Mouse (Mus musculus): Measurements from ENCODE around the gene Pmp22. TPM values are rescaled to one million over a fixed set of nuclear protein-coding genes. Genes with fewer than 3 reads are reported as not detected.

Pmp22 gene
- total and polyA plus RNA-seq, 3 experiments = not detected

DNA sequence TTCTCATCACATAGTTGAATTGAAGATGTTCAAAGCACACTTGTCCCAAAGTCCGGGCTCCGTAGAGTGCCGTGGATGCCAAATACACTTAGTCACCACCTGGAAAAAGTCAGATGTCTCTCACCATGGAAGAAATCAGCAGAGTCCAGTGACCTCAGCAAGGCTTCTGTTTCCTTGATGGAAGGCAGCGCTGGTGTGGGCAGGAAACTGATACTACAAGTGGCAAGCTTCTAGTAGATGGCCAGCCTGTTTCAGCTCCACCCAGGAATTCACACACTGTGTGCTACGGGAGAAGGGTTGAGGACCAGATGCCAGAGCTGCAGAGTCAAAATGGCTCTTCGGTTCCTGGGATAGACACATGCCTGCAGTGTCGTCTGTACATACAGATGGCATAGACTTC lies 9.0 kb upstream of the Pmp22 start:
- DNase-seq (ENCODE audit: low read depth, low spot score) = no peak
- no peak overlapping the region for H3K4me3 ChIP-seq (ENCODE audit: control insufficient read depth in 1 of 2, insufficient read depth in 1 of 2, low read depth in 2 of 2, low read length in 2 of 2)
- peaks cover 0 to 2% of the 10 kb centered on the region in 2 experiments; a peak in 1 of 4 replicates for H3K27me3 ChIP-seq (ENCODE audit: control insufficient read depth in 1 of 2, insufficient read depth in 2 of 2, low read length in 2 of 2)
- H3K9me3 ChIP-seq (replicated peaks; ENCODE audit: insufficient read depth, low read length) = no peaks in the 10 kb centered on the region
- H3K79me2 ChIP-seq (ENCODE audit: control insufficient read depth, insufficient read depth, low read length, poor library complexity) = no peaks in the 10 kb centered on the region
- TF ChIP-seq ZC3H11A (IDR thresholded peaks at IDR 0.05; ENCODE audit: low read depth, low read length) (no peak), KAT2A (conservative IDR thresholded peaks at IDR 0.05; ENCODE audit: low read depth, low read length) (no peak), MAX (IDR thresholded peaks at IDR 0.05; ENCODE audit: low read length) (no peak), NELFE (IDR thresholded peaks at IDR 0.05; ENCODE audit: low read depth, low read length) (no peak), MAZ (IDR thresholded peaks at IDR 0.05; ENCODE audit: low read depth, low read length) (no peak), CTCF (IDR thresholded peaks at IDR 0.05 in 2 of 3, conservative IDR thresholded peaks at IDR 0.05 in 1 of 3; ENCODE audit: control insufficient read depth in 1 of 3, insufficient read depth in 1 of 3, low read depth in 2 of 3, low read length in 3 of 3, poor library complexity in 1 of 3, severe bottlenecking in 1 of 3) (no peak), RCOR1 (IDR thresholded peaks at IDR 0.05; ENCODE audit: low read depth, low read length) (no peak), EP300 (IDR thresholded peaks at IDR 0.05; ENCODE audit: low read depth in 1 of 2, low read length in 2 of 2) (no peak), ELF1 (IDR thresholded peaks at IDR 0.05; ENCODE audit: low read depth, low read length) (no peak), ETS1 (IDR thresholded peaks at IDR 0.05; ENCODE audit: low read depth, low read length) (no peak), TBP (IDR thresholded peaks at IDR 0.05; ENCODE audit: low read depth, low read length) (no peak), GABPA (IDR thresholded peaks at IDR 0.05; ENCODE audit: low read depth, low read length) (no peak), TCF12 (IDR thresholded peaks at IDR 0.05; ENCODE audit: low read depth, low read length) (no peak), HCFC1 (IDR thresholded peaks at IDR 0.05; ENCODE audit: low read depth, low read length) (no peak), MAFK (IDR thresholded peaks at IDR 0.05; ENCODE audit: borderline replicate concordance, low read depth, low read length) (no peak), MXI1 (IDR thresholded peaks at IDR 0.05; ENCODE audit: low read depth, low read length) (no peak)
- no peaks in the 10 kb centered on the region for H3K4me1 ChIP-seq (ENCODE audit: control insufficient read depth in 1 of 2, insufficient read depth in 2 of 2, low read length in 2 of 2)
- H3K9ac ChIP-seq (ENCODE audit: control insufficient read depth, low read depth, low read length, poor library complexity, severe bottlenecking) = no peak overlapping the region
- H3K27ac ChIP-seq (ENCODE audit: control insufficient read depth, low read depth, low read length) = no peak overlapping the region
- H3K36me3 ChIP-seq (ENCODE audit: control insufficient read depth in 1 of 2, insufficient read depth in 2 of 2, low read length in 2 of 2) = no peaks in the 10 kb centered on the region

- Histone ChIP-seq H3K36me3 (ENCODE audit: control insufficient read depth in 1 of 2, insufficient read depth in 2 of 2, low read length in 2 of 2) (no peaks in the 10 kb centered on the region), H3K79me2 (ENCODE audit: control insufficient read depth, insufficient read depth, low read length, poor library complexity) (no peaks in the 10 kb centered on the region), H3K27ac (ENCODE audit: control insufficient read depth, low read depth, low read length) (no peak overlapping the region), H3K9ac (ENCODE audit: control insufficient read depth, low read depth, low read length, poor library complexity, severe bottlenecking) (no peak overlapping the region), H3K4me3 (ENCODE audit: control insufficient read depth in 1 of 2, insufficient read depth in 1 of 2, low read depth in 2 of 2, low read length in 2 of 2) (no peak overlapping the region), H3K4me1 (ENCODE audit: control insufficient read depth in 1 of 2, insufficient read depth in 2 of 2, low read length in 2 of 2) (no peaks in the 10 kb centered on the region), H3K9me3 (replicated peaks; ENCODE audit: insufficient read depth, low read length) (no peaks in the 10 kb centered on the region), H3K27me3 (ENCODE audit: control insufficient read depth in 1 of 2, insufficient read depth in 2 of 2, low read length in 2 of 2) (no peaks in the 10 kb centered on the region)
- DNase-seq (ENCODE audit: low read depth, low spot score) = no peak
- TF ChIP-seq USF1 (IDR thresholded peaks at IDR 0.05; ENCODE audit: low read depth, low read length) (no peak), GABPA (IDR thresholded peaks at IDR 0.05; ENCODE audit: low read depth, low read length) (no peak), MAX (IDR thresholded peaks at IDR 0.05; ENCODE audit: low read length) (no peak), MYC (IDR thresholded peaks at IDR 0.05; ENCODE audit: low read depth, low read length) (no peak), RAD21 (IDR thresholded peaks at IDR 0.05; ENCODE audit: low read depth, low read length) (no peak), TBP (IDR thresholded peaks at IDR 0.05; ENCODE audit: low read depth, low read length) (no peak), CHD2 (IDR thresholded peaks at IDR 0.05; ENCODE audit: low read length) (no peak), NELFE (IDR thresholded peaks at IDR 0.05; ENCODE audit: low read depth, low read length) (no peak), MAFK (IDR thresholded peaks at IDR 0.05; ENCODE audit: borderline replicate concordance, low read depth, low read length) (no peak), UBTF (IDR thresholded peaks at IDR 0.05; ENCODE audit: borderline replicate concordance, insufficient read depth, low read depth, low read length) (no peak), POLR2A (IDR thresholded peaks at IDR 0.05; ENCODE audit: control insufficient read depth in 1 of 2, insufficient read depth in 1 of 2, low read depth in 1 of 2, low read length in 2 of 2, poor library complexity in 1 of 2) (no peak), NRF1 (IDR thresholded peaks at IDR 0.05; ENCODE audit: insufficient read depth, low read depth, low read length, poor library complexity, severe bottlenecking) (no peak), KAT2A (conservative IDR thresholded peaks at IDR 0.05; ENCODE audit: low read depth, low read length) (no peak), JUND (IDR thresholded peaks at IDR 0.05; ENCODE audit: low read depth, low read length) (no peak), ELF1 (IDR thresholded peaks at IDR 0.05; ENCODE audit: low read depth, low read length) (no peak), ZNF384 (IDR thresholded peaks at IDR 0.05; ENCODE audit: low read depth, low read length) (no peak), SIN3A (IDR thresholded peaks at IDR 0.05; ENCODE audit: low read length) (no peak)
Observed at GRCm38 (mm10) chr11:63122249-63122648, 6.5 kb upstream of the Pmp22 start.
